Mouse (Mus musculus): Measurements from ENCODE around the gene Nptx1. TPM values are rescaled to one million over a fixed set of nuclear protein-coding genes. Genes with fewer than 3 reads are reported as not detected.

Nptx1 gene
- total RNA-seq (2014; fragmentation: Nextera tagmentation): not detected in 2 replicates
- not detected in 2 replicates for total RNA-seq (2017)

DNA sequence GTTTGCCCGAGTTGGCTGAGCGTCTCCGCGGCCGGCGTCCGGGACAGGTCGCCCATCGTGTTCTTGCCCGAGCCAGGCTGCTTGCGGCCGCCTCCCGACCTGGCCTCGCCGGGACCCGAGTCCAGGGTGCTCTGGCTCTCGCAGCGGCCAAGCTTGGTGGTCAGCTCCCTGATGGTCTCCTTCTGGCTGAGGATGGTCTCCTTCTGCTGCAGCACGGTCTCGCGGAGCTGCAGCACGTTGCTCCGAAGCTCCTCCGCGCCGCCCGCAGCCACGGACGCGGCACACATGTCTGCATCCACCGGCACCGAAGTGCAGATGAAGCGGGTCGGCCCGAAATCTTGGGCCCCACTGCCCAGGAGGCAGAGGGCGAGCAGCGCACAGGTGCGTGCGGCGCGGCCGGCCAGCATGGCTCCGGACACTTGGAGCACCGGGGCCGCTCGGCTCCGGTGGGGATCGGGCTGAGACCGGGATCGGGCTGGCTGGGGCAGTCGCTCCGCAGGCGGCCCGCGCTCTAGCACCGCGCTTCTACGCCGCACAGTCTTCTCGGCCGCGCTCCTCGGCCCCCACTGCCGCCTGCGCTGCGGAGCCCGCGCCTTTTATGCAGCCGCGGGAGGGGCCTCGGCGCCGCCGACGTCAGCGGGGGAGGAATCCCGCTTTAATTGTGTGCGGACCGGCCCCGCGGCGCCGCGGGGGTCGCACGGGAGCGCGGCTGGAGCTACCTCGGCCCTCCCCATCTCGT is at the start of gene Nptx1:
Gene Nptx1 (minus strand): TSS at position 571 of the 739 bp plus-strand sequence.
- ATAC-seq (replicated peaks; ENCODE audit: poor library complexity, severe bottlenecking): no peak

DNA sequence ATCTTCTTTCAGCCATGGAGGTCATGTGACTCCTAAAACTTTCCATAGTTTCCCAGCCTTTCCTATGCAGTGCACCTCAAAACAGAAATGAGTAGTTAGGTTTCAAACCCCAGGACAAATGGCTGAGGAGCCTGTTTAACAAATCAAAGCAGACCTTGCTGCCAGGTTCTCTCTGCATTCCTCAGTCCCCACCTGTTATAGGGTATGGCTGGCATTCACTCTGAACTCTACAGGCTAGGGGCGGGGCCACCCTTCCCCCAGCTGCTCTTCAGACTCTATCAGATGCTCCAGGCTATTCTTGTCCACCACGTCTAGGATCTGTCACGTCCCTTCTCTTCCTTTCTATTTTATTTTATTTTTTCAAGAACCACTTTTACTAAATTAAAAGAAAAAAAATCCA is 46.4 kb upstream of the Nptx1 start:
- no peak for ATAC-seq (replicated peaks; ENCODE audit: poor library complexity, severe bottlenecking)

DNA sequence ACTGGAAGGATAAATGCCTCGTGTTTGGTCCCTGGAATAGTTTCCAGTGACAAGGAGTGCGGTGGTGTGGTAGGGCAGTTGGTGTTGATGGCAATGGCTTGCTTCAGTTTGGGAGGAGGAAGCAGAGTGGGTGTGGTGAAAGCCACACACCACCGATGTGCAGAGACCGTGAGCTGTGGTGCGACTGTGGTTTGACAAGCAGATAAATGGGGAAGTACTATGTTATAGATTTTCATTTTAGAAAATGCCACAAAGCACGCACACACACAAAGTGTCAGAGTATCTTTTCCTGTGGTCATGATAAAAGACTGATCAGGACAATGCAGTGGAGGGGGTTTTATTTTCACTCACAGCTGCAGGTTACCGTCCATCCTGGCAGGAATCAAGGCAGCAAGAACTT is 41.7 kb upstream of the Nptx1 start:
- ATAC-seq (replicated peaks; ENCODE audit: poor library complexity, severe bottlenecking): peak; percentile 90

DNA sequence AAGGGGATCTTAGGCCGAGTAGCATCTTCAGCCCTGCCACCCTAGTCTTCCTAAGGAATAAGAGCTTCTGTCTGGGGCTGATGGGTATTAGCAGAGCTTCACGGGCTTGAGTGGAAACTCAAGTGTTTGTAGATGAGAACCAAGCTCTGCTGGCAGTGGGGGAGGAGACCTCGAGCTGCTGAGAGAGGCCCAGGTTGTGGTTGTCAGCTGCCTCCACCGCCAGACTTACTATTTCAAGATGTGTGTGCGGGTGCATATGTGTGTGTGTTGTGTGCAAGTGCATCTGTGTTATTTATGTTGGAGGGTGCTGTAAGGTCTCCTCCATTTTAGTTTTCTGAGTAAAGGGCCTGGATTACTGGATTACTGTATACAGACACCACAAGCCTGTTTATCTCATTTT is 39.6 kb upstream of the Nptx1 start:
- no peak for ATAC-seq (replicated peaks; ENCODE audit: poor library complexity, severe bottlenecking)

DNA sequence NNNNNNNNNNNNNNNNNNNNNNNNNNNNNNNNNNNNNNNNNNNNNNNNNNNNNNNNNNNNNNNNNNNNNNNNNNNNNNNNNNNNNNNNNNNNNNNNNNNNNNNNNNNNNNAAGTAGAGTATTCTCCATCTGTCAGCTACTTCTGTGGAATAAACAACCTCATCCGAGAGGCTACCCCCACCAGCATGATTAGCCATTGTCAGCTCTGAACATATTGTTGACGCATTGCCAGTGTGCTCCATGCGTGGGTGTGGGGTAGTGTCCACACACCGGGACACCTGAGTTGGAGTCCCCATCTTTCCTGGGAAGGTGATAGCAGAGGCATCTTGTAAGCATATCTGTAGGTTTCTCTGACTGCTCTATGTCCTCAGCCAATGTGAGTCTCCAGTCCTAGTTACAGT is 39.0 kb upstream of the Nptx1 start:
- ATAC-seq (replicated peaks; ENCODE audit: poor library complexity, severe bottlenecking): no peak

DNA sequence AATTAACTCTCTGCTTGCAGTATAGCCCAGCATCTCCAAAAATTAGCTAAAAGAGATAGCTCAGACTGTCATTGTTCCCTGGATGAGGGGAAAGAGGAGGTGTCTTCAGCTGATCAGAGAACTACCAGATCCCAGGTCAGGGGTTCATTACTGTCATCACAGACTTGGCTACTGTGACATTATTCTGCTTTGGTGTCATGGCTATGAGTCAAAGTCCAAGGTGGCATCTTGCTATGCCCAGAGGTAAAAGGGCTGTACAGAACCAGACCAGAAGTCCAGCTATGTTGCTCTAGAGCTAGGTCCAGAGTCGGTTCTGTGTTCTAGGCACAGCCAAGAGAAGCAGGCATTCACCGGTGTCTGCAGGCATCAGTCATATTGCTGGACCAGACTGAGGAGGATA is 30.2 kb upstream of the Nptx1 start:
- ATAC-seq (replicated peaks; ENCODE audit: poor library complexity, severe bottlenecking): no peak

DNA sequence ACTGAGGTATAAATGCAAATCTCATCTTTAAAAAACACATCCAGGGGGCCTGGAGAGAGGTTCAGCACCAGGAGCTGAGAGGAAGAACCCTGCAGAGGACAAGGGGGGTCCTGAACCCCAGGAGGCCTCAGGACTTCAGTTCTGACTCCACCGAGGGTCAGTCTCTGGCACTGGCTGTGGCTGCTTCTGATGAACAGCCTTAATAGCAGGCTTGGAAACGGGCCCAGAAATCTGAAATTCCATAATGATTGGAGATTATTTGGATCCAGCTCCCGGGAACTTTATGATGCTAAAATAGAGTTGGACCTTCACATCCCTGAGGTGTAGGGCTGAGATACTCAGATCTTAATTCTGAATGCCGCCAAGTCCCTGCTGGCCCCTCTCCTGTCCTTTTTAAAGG is 29.3 kb upstream of the Nptx1 start:
- ATAC-seq (replicated peaks; ENCODE audit: poor library complexity, severe bottlenecking): no peak

DNA sequence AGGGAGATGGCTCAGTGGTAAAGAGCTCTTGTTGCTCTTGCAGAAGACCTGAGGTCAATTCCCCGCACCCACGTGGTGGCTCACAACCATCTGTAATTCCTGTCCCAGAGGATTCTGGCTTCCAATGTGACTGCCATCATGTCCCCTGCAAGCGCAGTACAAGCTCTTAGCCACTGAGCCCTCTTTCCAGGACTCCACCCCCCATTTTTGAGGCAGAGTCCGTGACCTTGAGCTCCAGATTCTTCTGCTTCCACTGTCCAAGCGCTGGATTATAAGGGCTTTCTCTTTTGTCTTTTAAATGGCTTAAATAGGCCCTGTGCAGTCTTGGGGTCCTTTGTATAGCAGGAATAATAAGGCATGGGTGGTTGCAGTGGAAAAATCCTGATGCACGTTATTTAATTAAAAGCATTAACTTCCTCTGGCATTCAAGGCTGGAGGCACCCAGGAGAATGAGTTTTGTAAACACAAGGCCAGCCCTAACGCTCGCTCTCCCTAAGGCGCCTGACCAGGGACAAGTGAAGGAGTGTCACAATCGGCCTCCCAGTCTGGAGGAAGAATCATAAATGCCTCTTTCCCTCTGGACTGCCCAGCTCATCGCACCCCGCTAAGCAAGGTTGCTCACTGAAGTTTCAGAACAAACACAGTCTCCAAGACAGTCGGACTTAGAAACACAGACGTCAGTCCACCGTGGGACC is 24.9 kb upstream of the Nptx1 start:
- ATAC-seq (replicated peaks; ENCODE audit: poor library complexity, severe bottlenecking): no peak

DNA sequence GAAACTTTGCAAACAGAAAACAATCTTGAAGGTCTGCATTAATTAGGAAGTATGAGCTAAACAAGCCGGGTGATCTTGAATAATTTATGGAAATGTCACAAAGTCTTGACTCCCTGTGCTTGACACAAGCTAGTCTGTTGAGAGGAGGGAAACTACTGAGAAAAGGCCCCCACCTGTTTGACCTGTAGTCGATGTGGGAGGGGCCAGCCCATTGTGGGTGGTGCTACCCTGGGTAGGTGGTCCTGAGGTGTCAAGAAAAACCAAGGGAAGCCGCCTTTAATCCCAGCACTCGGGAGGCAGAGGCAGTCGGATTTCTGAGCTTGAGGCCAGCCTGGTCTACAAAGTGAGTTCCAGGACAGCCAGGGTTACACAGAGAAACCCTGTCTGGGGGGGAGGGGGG is 18.6 kb upstream of the Nptx1 start:
- ATAC-seq (replicated peaks; ENCODE audit: poor library complexity, severe bottlenecking): no peak

DNA sequence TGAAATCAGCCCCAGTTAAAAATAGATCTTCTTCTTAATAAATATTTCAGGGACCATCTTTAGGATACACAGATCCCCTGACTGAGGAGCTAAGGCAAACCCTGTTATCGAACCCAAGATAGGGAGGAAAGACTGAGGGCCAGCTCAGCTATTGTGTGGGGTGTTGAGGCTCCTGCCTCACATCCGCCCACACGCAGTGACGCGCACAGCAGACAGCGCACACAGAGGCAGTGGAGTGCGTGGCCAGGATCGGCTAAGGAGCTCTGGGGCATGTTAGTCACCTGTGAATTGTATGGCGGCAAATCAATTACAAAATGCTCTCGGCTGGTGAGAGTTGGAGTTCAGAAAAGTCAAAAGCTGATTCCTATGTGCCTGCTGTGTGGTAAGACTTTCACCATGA is 18.1 kb upstream of the Nptx1 start:
- ATAC-seq (replicated peaks; ENCODE audit: poor library complexity, severe bottlenecking): no peak

DNA sequence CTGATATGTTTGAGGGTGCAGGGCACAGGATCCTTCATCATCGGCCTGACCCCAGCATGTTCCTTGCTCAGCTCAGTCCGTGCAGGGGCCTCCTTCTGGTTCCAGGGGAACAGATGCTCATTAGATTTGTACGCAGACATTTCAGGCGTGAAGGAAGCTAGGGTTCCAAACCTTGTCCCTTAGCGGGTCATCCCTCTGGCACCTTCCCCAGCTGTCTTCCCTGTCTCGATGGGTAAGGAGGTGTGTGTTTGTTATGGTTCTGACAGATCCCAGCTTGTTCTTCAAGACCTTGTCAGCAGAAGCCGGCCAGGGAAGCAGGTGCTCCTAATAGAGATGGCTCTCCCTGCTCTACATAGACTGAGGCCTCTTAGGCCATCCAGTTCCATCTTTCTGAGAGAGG is 17.5 kb upstream of the Nptx1 start:
- ATAC-seq (replicated peaks; ENCODE audit: poor library complexity, severe bottlenecking): no peak

DNA sequence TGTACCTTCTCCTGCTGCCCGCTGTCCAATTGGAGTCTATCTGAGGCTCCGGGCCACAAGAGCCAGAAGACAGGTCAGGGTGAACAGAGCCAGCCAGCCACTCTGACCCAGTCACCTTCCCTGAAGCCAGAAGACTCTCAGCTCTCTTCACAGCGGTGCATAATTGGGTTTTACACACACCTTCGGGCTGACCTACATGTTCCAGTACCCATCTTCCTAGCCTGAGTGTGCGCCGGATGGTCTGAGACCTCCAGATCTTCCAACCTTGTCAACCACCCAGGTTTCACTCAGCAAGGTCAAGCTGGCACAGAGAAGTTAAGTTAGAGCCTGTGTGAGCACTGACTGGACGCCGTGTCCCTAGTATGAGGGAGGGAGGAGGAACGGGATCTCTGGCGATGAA is 16.8 kb upstream of the Nptx1 start:
- no peak for ATAC-seq (replicated peaks; ENCODE audit: poor library complexity, severe bottlenecking)

DNA sequence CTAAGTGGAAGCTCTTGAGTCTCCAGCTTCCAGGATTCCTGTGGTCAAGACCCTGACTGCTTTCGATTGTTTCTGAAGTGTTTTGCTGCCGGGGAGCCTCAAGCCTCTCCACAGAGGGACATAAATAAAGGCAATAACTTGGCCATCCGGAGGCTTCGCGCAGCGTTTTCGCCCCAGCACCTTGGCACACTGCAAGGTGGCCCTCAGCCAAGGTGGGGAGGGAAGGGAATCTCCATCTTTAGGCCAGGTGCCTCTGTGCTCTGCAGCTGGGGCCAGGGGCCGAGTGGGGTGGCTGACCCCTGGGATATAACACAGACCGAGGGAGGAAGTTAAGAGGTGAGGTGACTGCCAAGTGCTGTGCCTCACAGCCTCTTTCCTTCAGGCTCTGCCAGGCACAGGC is 15.6 kb upstream of the Nptx1 start:
- ATAC-seq (replicated peaks; ENCODE audit: poor library complexity, severe bottlenecking): no peak

DNA sequence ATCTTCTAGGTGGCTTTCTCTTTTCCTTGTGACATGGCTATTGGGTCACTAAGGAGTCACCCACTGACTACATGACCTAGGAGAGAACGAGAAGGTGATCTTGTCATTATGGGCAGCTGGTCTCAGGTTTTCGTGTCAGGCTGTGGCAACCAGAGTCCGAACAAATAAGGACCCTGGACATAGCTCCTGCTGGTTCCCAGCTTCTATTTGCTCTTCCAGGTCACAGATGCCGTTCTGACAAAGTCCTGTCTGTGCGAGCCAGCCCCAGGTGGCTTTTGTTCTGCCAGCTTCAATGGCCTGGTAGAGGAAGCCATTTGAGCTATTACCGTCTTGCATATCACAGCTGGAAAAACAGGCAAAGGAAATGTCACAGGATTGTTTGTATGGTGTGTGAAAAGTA is 14.7 kb upstream of the Nptx1 start:
- ATAC-seq (replicated peaks; ENCODE audit: poor library complexity, severe bottlenecking): no peak

DNA sequence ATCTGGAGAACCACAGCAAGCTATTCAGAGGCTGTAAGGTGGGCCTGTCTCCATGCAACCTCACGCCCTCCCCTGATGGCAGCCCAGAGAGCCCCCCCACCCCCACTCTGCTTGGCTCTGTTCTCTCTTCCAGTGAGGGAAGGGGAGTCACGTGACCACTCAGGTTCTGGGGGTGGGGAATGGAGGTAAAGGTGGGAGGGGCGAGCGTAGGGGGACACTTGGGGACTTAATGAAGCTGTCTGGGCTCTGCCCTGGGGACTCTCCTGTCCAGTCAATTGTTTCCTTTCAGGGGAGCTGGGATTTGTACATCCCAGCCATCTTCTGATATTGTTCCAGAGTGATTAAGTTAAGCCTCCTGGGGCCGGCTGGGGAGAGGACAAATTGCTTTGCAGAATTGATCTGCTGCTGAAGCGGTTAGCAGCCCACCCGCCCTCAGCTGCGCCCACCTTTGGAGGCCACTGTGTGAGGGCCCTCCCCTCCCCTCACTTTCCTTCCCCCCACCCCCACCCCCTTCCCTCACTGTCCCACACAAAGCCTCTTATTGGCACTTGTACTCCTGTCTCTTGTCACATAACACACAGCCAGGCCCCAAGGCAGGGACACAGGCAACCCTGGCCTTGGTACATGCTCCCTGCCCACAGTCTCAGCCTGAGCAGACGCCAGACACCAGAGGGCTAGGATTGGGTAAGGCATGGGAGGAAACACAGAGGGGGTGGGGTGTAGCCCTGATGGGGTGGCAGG is 11.5 kb upstream of the Nptx1 start:
- ATAC-seq (replicated peaks; ENCODE audit: poor library complexity, severe bottlenecking): no peak

DNA sequence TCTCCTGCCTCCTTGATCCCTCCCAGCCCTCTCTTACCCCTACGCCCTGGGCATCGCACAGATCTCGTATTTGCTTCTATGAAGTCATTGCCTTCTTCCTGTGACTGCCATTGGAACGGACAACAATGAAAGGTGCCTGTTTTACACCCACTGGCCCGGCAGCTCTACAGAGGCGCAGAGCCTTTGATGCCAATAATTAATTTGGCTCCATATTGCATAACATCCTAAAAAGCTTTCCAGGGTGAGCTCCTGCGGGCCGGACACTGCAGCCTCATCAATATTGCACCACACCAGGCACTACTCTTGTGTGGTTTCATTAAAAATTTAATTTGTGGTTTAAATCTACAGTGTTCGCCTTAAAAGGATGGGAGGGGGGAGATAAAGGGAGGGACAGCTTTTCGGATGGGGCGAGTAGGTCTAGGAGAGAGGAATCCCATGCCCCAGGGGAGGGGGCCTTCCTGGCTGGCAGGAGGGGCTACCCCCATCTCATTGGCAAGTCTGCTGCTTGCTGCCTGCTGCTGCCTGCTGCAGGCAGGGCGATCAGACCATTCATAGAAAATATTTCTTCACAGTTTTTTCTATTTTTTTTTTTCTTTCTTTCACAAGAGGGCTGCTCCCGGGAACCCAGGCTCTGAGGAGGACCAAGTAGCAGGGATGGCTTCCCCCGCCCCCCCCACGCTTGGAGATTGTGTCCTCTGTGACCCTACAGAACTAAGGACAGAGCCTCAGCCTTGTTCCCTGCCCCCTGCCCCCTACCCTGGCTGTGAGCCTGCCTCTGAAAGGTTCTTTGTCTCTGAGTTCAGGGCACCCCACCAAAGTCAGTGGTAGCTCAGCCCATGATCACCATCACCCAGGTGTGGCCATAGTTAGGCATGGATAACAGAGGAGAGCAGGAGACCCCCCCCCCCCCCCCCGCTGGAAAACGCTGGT is 10.7 kb upstream of the Nptx1 start:
- ATAC-seq (replicated peaks; ENCODE audit: poor library complexity, severe bottlenecking): no peak

DNA sequence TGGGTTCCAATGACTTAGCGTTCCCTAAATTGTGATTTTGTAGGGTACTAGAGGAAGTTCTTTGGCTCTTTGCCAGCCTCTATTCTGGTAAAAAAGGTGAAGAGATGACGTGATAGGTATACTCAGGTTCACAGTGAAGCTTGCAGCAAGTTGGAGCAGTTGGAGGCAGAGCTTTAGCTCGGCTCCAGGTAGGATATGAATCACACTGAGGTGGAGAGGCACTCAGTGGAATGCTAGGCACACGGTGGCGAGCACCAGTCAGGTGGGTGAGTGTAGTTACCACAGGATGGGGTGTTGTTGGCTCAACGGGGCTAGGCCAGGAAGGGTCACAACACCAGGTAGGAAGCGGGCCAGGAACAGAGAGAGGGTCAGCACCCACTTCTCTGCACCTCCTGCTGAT is 7.6 kb upstream of the Nptx1 start:
- ATAC-seq (replicated peaks; ENCODE audit: poor library complexity, severe bottlenecking): no peak

DNA sequence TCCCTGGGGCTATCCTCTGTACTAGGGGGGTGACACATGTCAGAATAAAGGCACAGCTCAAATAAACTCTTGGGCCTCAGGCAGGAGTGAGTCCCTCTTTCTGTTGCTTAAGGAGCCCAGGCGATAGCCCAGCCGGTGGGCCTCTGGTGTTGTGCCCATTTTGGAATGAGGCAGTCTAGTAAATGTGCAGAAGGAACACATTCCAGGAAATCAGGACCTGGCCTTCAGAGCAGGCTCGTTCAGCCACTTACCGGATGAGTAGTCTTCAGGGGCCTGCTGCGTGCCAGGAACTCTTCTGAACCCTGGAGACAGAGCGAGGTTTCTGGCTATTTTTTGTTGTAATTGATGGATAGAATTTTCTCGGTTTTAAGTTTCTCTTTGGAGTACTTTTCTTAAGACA is 7.2 kb upstream of the Nptx1 start:
- no peak for ATAC-seq (replicated peaks; ENCODE audit: poor library complexity, severe bottlenecking)

DNA sequence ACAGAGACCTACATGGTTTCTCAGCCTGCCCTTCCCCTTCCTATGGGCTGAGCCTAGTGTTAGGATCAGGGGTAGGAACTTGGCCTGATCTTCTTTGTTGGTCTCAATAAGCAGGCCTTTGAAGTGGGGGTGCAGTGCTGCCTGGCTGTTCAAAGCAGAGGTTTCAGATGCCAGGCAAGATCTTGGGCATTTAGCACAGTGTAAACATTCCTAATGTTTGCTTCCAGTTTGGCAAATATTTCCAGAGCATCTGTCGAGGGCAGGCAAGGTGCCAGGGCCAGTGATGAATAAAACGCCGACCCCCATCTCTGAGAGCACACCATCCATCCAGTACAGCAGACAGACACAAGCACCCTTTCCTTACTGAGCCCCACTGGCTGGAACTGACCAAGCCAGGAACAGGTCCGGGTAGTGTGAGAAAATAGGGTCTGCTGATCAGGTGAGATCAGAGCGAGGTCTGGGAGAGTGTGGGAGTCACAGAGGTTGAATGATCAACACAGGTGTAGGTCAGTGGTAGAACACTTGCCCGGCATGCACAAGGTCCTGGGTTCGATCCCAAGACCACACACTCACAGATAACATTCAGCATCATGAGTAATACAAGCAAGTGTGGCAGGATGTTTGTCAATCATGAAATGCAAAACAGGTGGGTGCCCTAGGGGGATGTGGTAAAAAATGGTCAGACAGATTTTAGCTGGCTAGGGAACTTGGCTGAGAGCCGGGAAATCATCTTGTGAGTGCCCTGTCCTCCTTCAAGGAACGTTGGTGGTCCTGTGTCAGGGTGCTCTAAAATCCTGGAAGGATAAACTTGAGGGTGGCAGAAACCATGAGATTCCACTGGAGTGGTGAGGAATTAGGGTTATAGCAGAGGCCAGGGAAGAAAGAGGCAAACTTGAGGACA is 5.6 kb upstream of the Nptx1 start:
- ATAC-seq (replicated peaks; ENCODE audit: poor library complexity, severe bottlenecking): no peak
